Mouse (Mus musculus) hindbrain, embryonic 16.5 days (tissue): Measurements from ENCODE around the gene RPS10-NUDT3. TPM values are rescaled to one million over a fixed set of nuclear protein-coding genes. Genes with fewer than 3 reads are reported as not detected.

ENCODE experiments used
- ATAC-seq: fragments of 200-750 bp; cut with Nextera tagmentation; 2 replicates; pipeline ENCODE4 v1.8.0; 2017; ENCODE audit warnings: moderate TSS enrichment, moderate library complexity
- H3K27ac ChIP-seq: fragments of 300-500 bp; sonication (generic); 2 replicates; pipeline ENCODE4 v1.5.1; 2014; ENCODE audit warnings: low read depth, mild to moderate bottlenecking, control low read depth, low read length, moderate library complexity
- H3K27me3 ChIP-seq: fragments of 300-500 bp; sonication (generic); replicated peaks from 2 replicates; pipeline ENCODE4 v1.6.1; 2014; ENCODE audit warnings: low read length; ENCODE audit not compliant: control insufficient read depth, insufficient read depth
- H3K36me3 ChIP-seq: fragments of 300-500 bp; sonication (generic); 2 replicates; pipeline ENCODE4 v1.6.1; 2014; ENCODE audit warnings: mild to moderate bottlenecking, low read length, moderate library complexity, mixed read lengths; ENCODE audit not compliant: control insufficient read depth, insufficient read depth
- H3K4me1 ChIP-seq: fragments of 300-500 bp; sonication (generic); 2 replicates; pipeline ENCODE4 v1.6.1; 2014; ENCODE audit warnings: low read depth, low read length; ENCODE audit not compliant: control insufficient read depth, insufficient read depth
- H3K4me2 ChIP-seq: fragments of 300-500 bp; sonication (generic); 2 replicates; pipeline ENCODE4 v1.6.1; 2014; ENCODE audit warnings: mild to moderate bottlenecking, low read length, control low read depth, moderate library complexity
- H3K4me3 ChIP-seq: fragments of 300-500 bp; sonication (generic); 2 replicates; pipeline ENCODE4 v1.5.1; 2014; ENCODE audit warnings: mild to moderate bottlenecking, low read length, control low read depth, moderate library complexity
- H3K9ac ChIP-seq: fragments of 300-500 bp; sonication (generic); 2 replicates; pipeline ENCODE4 v1.6.1; 2014; ENCODE audit warnings: low read depth, mild to moderate bottlenecking, control low read depth, low read length, moderate library complexity
- H3K9me3 ChIP-seq: fragments of 300-500 bp; sonication (generic); 2 replicates; pipeline ENCODE4 v1.6.1; 2014; ENCODE audit warnings: mild to moderate bottlenecking, low read length, moderate library complexity; ENCODE audit not compliant: control insufficient read depth
- WGBS: fragments of 180-500 bp; shearing (Covaris S2); extraction: QIAGEN DNeasy Blood & Tissue Kit; methylation state at CpG from one replicate; pipeline ENCODE4 v1.1.7; 2014; 5-methylcytosine and 5-hydroxymethylcytosine counted together
- polyA plus RNA-seq: library from polyadenylated mRNA; unstranded; fragments of >200 nt; fragmentation: Nextera tagmentation; extraction: Ambion mirVana; gene quantifications from 2 replicates; pipeline ENCODE4 v1.2.1, GENCODE M21; 2015

RPS10-NUDT3 gene
- polyA plus RNA-seq, 1 experiment from 2014 or later = not detected

GRCm38 (mm10) chr17:27621705-27622531 lies 13.1 kb downstream of the RPS10-NUDT3 start:
- H3K4me2 ChIP-seq = peak overlapping the region; percentile 81
- H3K4me3 ChIP-seq = peak overlapping the region; percentile 97
- H3K9me3 ChIP-seq = no peaks in the 10 kb centered on the region
- H3K9ac ChIP-seq = peak overlapping the region; percentile 99
- 0 out of 2 replicates have a peak, but pooled peaks cover 2% of the 10 kb centered on the region for H3K36me3 ChIP-seq
- 2% methylated on average over 23 of the region's 23 CpGs for WGBS
- H3K4me1 ChIP-seq = peaks cover 30% of the 10 kb centered on the region
- no peaks in the 10 kb centered on the region for H3K27me3 ChIP-seq
- ATAC-seq = no peak
- H3K27ac ChIP-seq = peak overlapping the region; percentile 98

DNA sequence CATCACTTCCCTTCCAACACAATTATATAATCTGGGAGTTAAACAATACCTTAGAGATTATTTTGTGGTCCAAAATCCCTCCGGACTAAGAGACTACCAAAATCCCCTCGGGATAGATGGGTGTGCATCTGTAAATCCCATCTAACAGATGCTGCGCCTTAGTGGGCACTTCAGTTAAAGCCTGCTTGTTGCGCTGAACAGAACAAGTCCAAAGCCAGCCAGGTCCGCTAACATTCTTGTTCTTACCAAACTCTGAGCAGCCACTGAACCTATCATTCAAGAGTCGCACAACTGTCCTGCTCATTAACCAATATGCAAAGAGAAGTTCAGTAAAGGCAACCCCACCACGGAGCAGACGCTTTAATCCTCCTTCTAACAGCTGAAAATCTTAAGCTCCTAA lies 13.9 kb downstream of the RPS10-NUDT3 start:
- no peak for ATAC-seq
- Histone ChIP-seq H3K27me3 (no peaks in the 10 kb centered on the region), H3K9ac (peak overlapping the region; percentile 99), H3K4me1 (peaks cover 30% of the 10 kb centered on the region), H3K9me3 (no peaks in the 10 kb centered on the region), H3K4me3 (peak overlapping the region; percentile 97), H3K4me2 (peak overlapping the region; percentile 81), H3K27ac (peak overlapping the region; percentile 60), H3K36me3 (0 out of 2 replicates have a peak, but pooled peaks cover 2% of the 10 kb centered on the region)
- WGBS = 18% methylated on average over 8 of the region's 8 CpGs

DNA sequence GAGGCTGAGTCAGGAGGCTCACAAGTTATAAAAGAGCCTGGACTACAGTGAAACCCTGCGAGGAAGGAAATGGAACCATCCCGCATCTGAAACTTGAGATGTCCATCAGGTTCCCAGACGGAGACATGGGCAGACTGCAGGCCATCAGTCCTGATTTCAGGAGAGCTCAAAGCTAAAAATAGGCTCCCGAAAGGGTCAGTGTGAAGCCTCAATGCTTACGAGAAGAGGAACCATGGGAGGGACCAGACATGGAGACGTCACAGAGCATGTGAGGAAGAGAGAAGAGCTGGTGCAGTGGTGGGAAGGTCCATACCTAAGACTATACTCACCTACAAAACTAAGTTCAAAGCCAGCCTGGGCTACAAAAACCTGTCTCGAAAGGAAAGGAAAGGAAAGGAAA lies 19.6 kb downstream of the RPS10-NUDT3 start:
- no peak for ATAC-seq
- whole genome bisulfite sequencing = 85% methylated on average over 7 of the region's 7 CpGs

DNA sequence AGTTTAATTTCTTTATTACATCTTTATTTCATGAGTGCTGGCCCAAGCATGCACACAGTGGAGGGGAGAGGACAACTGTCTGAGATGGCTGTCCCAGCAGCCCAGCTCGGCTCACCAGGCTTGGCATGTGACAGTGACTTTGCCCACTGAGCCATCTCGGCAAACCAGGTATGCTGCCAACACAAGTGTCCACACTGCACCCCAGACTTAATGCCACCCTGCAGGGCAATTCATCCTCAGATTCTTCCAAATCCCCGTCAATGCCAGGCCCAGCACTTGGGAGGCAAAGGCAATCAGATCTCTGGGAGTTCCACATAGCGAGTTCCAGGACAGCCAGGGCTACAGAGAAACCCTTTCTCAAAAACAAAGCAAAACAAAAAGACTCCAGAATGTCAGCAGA lies 22.0 kb downstream of the RPS10-NUDT3 start:
- Histone ChIP-seq H3K27me3 (no peaks in the 10 kb centered on the region), H3K4me1 (peaks cover 30% of the 10 kb centered on the region), H3K9me3 (no peaks in the 10 kb centered on the region), H3K27ac (no peak overlapping the region), H3K36me3 (no peaks in the 10 kb centered on the region), H3K4me3 (no peak overlapping the region), H3K4me2 (no peak overlapping the region), H3K9ac (no peak overlapping the region)
- WGBS = 52% methylated on average over 4 of the region's 4 CpGs
- no peak for ATAC-seq

More for the DNA sequence above, 19.6 kb downstream of the RPS10-NUDT3 start:
- no peak overlapping the region for H3K4me3 ChIP-seq
- H3K27me3 ChIP-seq = no peaks in the 10 kb centered on the region
- H3K9ac ChIP-seq = no peak overlapping the region
- H3K4me2 ChIP-seq = no peak overlapping the region
- H3K9me3 ChIP-seq = no peaks in the 10 kb centered on the region
- no peak overlapping the region for H3K27ac ChIP-seq
- H3K4me1 ChIP-seq = peaks cover 43% of the 10 kb centered on the region
- 0 out of 2 replicates have a peak, but pooled peaks cover 2% of the 10 kb centered on the region for H3K36me3 ChIP-seq

GRCm38 (mm10) chr17:27611994-27612393 lies 23.0 kb downstream of the RPS10-NUDT3 start:
- peaks cover 30% of the 10 kb centered on the region for H3K4me1 ChIP-seq
- H3K9me3 ChIP-seq = no peaks in the 10 kb centered on the region
- H3K4me2 ChIP-seq = no peak overlapping the region
- no peak overlapping the region for H3K4me3 ChIP-seq
- H3K36me3 ChIP-seq = no peaks in the 10 kb centered on the region
- H3K9ac ChIP-seq = no peak overlapping the region
- 79% methylated on average over 5 of the region's 5 CpGs for WGBS
- no peaks in the 10 kb centered on the region for H3K27me3 ChIP-seq
- ATAC-seq = no peak
- no peak overlapping the region for H3K27ac ChIP-seq

- Histone ChIP-seq H3K4me1 (peaks cover 30% of the 10 kb centered on the region), H3K27me3 (no peaks in the 10 kb centered on the region), H3K9me3 (no peaks in the 10 kb centered on the region), H3K4me2 (no peak overlapping the region), H3K9ac (peak overlapping the region; percentile 8; the same call in 1 of the 2 replicates), H3K4me3 (no peak overlapping the region), H3K36me3 (no peaks in the 10 kb centered on the region), H3K27ac (0 out of 2 replicates have a peak overlapping the region, but pooled peaks have one; percentile 10)
- WGBS = 59% methylated on average over 3 of the region's 3 CpGs
- no peak for ATAC-seq
Observed at GRCm38 (mm10) chr17:27611519-27611884, 23.5 kb downstream of the RPS10-NUDT3 start.

DNA sequence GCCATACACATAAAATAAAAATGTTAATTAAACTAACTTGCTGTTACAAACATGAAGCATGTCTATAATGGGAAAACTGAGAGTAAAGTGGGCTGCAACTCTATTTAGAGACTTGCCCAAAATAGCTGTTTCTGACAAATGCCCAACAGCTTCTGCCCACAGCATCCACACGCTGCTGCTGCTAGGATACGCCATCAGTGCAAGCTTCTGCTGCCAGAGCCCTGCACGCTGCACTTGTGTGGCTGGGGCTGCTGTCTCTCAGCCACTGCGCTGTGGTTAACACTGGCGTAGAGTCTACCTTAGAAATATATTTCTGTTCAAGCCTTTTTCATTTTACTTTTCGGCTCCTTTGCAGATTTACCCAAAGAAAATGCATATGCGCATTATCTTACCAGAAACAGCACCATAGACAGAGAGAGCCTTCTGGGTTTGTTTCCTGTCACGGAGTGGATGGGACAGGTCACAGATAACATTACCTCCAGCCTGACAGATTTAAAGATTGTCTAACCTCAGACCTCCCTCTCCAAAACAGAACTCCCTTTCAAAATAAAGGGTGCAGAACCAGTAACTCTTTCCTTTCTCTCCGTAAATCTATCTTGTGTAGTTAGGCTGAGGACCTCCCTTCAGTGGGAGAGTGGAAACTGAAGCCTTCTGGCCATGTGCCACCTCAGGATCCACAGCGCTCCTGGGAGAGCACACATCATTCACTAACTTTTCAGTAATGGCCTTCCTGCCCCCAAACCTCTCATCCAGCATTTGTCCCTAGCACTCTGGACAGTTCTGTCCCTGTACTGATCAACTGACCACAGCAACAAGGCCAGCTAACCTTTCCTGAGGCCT lies 24.1 kb downstream of the RPS10-NUDT3 start:
- Histone ChIP-seq H3K4me2 (no peak overlapping the region), H3K9ac (peak overlapping the region; percentile 8; the same call in 1 of the 2 replicates), H3K9me3 (no peaks in the 10 kb centered on the region), H3K4me3 (no peak overlapping the region), H3K27me3 (no peaks in the 10 kb centered on the region), H3K36me3 (no peaks in the 10 kb centered on the region), H3K27ac (no peak overlapping the region; the same call in 1 of the 2 replicates), H3K4me1 (peaks cover 30% of the 10 kb centered on the region)
- no peak for ATAC-seq
- 64% methylated on average over 10 of the region's 10 CpGs for WGBS

DNA sequence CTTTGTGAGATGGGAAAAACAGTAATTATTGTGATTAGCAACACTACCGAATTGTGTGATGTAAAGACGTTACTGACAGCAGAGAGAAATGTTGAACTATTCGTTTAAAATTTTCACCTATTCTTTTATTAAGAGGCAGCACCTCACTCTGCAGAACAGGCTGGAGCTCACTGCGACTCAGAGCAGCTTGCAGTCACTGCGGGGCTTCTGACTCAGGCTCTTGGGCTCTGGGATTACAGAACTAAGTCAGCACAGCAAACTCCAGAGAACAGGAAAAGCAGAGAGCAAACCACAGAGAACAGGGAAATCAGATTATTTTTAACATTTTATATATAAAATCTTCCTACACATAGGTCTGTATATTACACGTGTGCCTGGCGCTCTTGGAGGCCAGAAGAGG lies 25.4 kb downstream of the RPS10-NUDT3 start:
- Histone ChIP-seq H3K27ac (no peak overlapping the region), H3K9me3 (no peaks in the 10 kb centered on the region), H3K4me2 (no peak overlapping the region), H3K9ac (no peak overlapping the region), H3K4me3 (no peak overlapping the region), H3K4me1 (peaks cover 30% of the 10 kb centered on the region), H3K27me3 (no peaks in the 10 kb centered on the region), H3K36me3 (no peaks in the 10 kb centered on the region)
- WGBS = 83% methylated on average over 7 of the region's 7 CpGs
- ATAC-seq = no peak
